Mouse (Mus musculus): ENCODE measurements around the gene Dnah7a.
A peak's percentile ranks its signal among the peaks of the same experiment; 100 is the strongest.
"Not testable (repeated sequence)": the region's sequence is repeated elsewhere in the genome, so short reads cannot be mapped to it uniquely, and the experiment has no call there.

Dnah7a gene

DNA sequence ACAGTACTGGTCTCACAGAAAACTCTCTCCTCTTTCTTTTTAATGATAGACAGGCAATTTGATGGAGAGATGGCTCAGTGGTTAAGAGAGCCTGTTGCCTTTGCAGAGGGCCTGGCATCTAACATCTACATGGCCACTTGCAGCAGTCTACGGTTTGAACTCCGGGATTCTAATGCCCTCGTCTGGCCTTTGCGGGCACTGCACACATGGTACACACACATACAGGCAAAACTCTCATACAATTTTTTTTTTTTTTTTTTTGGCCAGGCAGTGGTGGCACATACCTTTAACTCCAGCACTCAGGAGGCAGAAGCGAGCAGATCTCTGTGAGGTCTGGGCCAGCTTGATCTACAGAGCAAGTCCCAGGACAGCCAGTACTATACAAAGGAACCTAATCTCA lies 2.4 kb downstream of the Dnah7a start:
- ATAC-seq (ENCODE audit: low TSS enrichment), result no peak

DNA sequence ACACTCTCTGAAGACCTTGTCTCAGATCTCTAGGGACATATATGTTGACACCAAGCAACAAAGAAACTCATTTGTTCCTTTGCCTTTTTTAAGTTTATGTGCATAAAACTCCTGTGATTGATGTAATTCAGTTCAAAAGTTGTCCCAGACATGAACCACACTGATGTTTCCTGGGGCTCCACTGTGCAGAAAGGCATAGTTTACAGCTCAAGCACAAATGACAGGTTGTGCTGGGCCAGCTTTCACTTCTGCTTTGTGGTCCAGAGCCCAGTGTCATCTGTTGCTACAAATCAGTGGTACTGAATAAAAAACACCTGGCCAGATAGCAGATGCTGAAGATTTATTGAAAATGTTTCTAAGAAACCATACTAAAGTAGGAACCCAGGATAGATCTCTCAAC lies 42.3 kb downstream of the Dnah7a start:
- ATAC-seq (ENCODE audit: low TSS enrichment), result not testable (repeated sequence)

DNA sequence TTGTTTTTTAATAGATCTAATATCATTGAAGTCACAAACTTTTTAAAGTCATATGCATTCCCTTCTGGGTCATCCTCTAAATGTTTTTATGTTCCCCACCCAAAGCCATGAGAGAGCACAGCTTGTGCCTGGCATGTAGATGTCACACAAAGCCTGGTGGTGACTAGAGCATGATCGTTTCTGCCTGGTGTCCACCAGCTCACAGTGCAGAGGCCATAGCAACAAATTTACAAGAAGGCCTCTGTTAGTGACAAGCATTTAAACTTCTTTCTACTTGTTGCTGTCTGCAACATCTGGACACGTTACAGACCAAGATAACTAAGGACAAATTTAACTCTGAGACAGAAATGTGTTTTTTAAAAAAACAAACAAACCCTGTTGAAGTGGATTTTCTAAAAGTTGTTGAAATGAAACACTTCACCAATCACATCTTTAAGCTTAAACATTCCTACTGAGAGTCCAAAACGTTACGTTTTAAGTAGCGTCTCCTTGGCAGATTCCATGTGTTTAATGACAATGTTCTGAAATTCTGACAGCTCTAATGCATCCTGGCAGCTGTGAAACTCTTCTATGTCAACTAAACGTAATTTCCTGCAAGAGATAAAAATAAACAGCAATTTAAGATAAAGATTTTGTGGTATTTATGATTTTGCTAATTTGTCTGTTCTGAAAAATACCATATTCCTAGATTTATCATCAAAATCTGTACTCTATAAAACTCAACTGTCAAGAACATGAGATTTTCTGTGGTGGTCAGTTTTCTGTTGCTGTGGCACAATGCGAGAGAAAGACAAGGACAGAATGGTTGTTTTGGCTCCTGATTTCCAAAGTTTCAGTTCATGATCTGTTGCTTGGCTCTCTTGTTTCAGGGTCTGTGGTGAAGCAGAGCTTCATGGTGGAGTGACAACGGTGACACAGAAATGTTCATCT lies 66.5 kb downstream of the Dnah7a start:
- no peak for ATAC-seq (ENCODE audit: low TSS enrichment)

DNA sequence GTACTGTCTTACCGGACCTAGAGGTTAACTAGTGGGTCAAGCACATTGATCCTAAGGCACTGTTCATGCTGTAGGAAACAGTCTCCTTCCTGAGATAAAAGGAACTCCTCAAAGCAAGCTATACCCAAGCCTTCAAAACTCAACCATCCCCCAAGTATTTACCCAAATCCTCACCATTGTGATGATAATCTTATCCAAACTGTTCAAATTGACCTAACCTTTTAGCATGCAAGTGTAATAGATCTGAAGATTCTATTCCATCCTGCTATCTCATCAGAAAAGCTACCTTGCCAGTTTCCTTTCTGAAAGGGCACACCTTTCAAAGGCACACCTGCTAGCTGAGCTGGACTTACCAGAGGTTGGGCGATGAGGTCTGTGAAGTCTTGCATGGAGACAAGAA lies 70.9 kb downstream of the Dnah7a start:
- ATAC-seq (ENCODE audit: low TSS enrichment), result not testable (repeated sequence)

DNA sequence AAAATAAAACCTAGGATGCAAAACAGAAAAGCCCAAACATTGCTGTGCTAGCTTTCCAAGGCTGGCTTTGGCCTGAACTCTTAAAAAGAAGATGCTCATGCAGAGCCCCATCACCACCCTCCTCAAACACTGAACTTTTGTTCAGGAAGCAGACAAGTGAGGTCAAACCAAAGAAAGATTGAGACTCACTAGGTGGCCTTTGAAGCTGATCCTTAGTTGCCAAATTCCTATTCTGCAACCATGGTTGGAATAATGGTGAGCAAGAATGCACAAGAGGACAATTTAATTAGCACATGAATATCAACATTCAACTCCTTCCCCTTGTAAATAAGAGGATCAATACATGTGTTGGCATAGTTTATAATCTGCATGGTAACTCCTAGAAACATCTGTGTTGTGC lies 74.5 kb downstream of the Dnah7a start:
- not testable (repeated sequence) for ATAC-seq (ENCODE audit: low TSS enrichment)

DNA sequence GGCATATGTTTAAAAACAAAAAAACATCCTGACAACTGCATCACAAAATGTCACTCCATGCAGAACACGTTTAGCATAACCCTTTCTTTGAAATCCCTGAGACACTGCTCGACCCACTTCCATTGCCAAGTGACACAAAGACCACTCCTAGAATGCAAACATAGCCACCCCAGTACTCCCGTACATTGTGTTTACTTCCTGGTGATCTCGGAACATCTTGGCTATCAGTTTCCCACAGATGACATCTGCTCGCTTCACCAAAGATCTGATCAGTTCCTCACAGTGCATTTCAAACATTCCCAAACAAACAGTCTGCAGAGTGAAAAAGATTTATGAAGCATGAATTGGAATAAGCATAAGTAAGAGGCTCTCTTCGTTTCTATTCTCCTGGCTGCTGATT lies 76.6 kb downstream of the Dnah7a start:
- no peak for ATAC-seq (ENCODE audit: low TSS enrichment)

DNA sequence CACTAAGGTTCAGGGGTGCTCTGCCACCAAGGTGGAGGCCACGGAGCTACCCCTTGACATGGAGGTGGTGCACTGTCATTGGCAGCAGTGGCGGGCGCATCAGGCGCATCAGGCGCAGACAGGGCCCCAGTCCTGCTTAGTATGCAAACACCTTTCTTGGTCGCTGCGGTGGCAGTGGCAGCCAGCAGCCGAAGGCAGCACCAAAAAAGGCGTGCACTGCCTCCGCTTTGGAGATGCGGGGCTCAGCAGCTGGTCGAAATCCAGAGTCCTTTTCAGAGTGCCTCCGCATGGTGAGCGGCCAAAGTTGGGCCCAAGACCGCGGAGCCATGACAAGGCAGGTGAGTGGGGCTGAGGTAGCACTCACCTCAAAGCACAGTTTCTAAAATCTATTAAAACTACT lies 93.1 kb downstream of the Dnah7a start:
- no peak for ATAC-seq (ENCODE audit: low TSS enrichment)

DNA sequence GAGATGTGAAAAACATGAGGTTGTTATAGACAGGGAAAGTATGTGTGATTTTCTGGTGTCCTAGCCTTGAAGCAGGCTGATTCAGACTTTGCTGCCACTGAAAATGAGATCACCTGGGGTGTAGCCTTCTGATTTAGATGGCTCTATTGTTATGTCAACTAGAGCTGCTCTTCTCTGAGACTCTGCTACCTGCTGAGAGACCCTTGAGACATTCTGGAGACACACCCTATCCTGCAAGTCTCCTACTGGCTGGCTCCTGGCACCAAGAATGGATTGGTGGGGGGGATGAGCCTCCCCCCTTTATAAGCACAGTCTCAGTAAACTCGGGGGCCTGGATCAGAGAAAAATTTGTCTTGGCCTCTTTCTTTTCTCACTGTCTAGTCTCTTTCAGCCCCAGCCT lies 125.3 kb downstream of the Dnah7a start:
- ATAC-seq (ENCODE audit: low TSS enrichment), result not testable (repeated sequence)

DNA sequence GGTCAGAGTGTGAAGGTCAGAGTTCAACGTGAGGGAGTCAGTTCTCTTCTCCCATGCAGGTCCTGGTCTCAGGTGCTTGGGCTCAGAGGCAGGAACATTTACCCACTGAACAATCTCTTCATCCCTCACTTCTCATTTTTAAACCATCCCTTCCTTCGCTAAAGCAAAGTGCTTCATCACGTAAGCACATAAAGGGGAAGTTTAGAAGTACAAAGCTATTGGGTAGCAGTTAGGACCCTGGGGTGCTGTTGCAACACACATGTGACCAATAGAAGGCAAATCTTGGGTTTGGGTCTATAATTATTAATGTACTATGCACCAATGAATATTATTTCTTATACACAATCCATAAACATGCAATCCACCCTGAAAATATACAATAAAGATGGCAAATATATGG lies 148.7 kb downstream of the Dnah7a start:
- ATAC-seq (ENCODE audit: low TSS enrichment), result not testable (repeated sequence)

DNA sequence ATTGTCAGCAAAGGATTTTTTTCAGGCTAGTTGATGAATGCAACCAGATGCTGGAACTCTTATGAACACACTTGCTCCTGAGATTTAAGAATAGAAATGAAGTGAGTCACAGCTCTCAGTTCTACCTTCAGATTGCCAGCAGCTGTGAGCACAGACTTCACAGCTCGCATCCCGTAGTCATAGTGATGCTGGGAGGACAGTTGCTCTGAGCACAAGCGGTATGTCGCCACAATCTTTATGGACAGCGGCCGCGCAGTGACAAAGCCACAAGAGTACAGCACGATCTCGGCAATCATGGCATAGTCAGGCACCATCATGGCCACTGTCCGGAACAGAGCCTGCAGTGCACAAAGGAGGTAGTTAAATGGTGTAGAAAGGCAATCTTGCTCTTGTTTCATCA lies 159.6 kb downstream of the Dnah7a start:
- ATAC-seq (ENCODE audit: low TSS enrichment), result peak; percentile 100

DNA sequence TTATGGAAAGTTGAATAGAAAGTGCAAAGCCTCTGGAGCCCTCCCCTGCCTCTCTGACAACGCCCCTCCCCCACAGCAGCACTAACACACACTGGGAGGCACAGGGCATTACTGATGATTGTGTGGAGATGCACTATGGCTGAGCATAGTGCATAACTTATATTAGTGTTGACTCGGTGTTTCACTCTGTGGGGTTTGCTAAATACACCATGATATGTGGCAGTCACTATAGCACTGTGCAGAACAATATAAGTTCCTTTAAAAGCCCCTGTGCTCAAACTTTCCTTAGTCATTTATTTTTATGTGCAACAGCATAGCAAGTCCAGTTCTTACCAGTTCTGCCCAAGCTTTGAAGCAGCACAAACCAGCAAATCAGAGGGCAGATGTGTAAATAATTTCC lies 168.2 kb downstream of the Dnah7a start:
- ATAC-seq (ENCODE audit: low TSS enrichment), result not testable (repeated sequence)

DNA sequence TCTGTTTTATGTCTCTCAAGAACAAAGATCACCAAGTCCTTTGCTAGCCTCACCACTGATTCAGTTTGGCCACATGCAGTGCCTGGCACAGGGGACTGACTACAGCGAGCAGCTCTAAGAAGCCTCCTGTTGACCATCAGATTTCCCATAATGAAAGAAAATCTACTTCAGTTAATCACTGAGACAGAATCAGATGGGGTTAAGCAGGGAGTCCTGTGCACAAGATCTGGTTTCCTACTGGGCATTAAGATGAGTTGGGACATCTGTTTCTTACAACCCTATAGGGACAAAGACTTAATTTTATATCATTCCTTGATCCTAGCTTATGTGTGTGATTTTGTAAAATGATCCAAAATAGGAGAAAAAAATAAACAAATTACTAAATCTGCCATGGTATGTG lies 171.8 kb downstream of the Dnah7a start:
- ATAC-seq (ENCODE audit: low TSS enrichment), result not testable (repeated sequence)

DNA sequence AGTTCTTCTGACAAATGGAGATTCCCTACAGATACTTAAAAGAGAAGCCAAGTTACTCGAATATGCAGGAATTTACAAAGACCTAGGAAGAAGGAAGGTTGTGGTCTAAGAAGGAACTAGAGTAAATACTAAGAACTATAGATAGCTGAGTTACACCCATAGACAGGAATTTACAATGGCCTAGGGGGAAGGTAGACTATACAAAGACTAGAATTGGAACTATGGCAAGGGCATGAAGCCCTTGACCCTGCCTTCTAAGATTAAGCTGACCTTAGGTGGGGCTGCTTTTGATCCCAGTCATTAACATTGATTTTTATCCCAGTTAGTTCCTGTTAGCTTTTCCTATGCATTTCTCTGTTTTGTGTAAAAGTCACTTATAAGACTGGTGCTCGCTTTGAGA lies 180.6 kb downstream of the Dnah7a start:
- not testable (repeated sequence) for ATAC-seq (ENCODE audit: low TSS enrichment)

DNA sequence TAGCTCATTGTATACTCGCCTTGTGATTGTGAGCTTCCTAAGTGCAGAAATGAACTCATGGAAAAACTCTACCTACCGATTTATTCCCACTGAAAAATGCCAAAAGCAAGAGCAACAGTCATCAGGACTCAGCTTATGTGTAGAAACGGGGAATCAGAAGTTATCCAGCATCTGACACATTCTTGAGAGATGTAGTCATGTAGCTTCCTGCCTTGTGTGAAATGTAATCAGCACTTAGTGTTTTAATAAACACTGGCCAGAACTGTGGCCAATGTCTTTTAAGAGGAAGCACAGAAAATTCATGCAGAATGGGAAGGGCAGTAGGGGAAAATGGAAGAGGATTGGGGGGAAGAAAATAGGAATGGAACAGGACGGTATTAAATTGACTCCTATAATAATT lies 232.9 kb downstream of the Dnah7a start:
- ATAC-seq (ENCODE audit: low TSS enrichment), result no peak

DNA sequence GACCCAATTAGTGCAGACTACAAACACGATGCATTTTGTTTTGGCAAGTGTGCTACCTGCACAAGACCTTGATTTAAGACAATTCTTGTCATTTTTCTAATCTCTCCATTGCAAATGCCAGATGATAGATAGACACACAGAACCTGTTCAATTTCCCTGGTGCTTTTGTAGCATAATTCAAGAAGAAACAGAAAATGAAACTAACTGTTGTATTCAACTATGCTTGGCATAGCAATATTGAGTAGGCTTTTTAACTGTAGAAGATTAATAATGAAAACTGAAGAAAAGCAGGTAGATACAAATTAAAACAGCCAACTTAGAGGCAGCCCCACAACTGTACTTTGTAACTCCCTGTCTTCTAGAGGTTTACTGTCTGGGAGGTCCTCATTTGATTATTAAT lies 234.5 kb downstream of the Dnah7a start:
- ATAC-seq (ENCODE audit: low TSS enrichment), result not testable (repeated sequence)

DNA sequence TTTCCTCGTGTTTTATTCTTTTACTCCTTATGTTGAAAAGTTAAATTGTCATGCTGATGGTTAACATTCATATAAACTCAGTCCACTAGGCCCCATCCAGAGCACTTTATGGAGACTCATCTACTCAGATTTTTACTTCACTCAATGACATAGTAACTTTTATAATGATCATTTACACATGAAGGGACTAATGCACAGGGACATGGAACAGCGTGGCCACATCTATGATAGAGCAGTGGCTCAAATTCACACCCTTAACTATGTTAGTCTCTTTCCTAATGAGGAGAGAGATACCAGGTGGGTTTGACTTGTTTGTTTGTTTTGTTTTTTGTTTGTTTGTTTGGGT lies 239.3 kb downstream of the Dnah7a start:
- no peak for ATAC-seq (ENCODE audit: low TSS enrichment)

DNA sequence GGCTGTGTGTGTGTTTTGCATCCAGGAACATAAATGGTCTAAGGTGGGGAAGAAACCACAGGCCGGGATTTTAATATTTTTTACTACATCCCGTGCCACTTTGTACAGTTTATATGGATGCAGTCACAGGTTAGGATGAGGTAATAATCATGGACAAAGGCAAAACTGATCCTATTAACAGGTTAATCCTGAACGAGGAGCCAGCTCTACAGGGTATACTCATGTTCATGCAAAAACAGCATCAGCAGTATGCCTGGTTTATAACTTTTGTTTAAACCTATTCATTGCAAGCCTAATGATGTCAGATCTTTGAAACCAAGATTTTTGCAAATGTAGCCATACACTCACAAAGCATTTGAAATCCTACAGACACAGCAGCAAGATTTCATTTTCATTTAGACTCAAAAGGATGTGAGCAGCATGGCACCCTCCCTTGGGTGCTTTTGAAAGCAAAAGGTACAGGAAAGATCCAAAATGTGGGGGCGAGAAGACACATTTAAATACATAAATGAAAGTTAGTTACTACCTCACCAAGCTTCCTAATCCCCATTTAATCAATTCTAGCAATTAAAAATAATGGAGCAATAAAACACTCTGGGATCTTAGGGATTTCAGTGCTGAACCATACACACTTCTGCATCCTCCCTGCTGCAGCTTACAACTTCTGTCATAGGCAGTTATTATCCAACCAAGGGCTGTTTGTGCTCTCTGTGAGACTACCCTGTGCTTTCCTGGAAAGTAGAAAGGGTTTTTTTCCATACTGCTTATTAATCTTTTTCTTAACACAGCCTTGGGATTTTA lies 239.9 kb downstream of the Dnah7a start:
- ATAC-seq (ENCODE audit: low TSS enrichment), result not testable (repeated sequence)

DNA sequence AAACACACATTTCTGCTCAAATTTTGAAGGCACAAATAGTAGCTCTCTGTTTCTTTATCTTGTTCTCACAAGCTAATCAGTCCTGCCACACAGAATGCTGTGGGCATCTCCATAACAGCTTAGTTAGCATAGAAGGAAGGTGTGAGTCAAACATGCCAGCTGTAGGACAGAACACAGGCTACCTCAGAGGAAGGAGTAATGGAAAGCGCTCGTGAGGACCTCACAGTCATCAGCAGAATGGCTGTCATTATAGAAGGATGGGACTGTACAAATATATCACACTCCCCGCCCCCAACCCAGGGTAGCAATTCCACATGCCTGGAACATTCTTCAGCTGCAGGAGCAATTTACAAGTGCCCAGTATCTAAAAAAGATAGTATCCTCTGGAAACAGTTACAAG lies 267.4 kb downstream of the Dnah7a start:
- ATAC-seq (ENCODE audit: low TSS enrichment), result peak; percentile 83

DNA sequence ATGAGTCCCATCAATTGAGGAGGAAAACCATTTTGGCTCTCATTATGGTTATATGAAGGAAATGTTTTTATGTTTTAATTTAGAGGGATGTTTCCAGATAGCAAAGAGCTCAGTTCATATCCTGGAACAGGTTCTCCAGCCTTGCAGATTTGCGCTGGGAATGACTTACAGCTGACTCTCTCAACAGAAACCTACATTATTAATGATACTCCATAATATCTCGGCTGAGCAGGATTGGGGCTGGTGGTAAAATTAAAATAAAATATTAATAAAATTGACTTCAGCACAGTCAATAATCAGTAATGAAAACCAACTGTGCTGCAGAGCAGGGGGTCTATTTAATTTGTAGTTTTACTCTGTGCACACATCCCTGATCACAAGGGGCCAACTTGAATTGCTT lies 274.2 kb downstream of the Dnah7a start:
- not testable (repeated sequence) for ATAC-seq (ENCODE audit: low TSS enrichment)

DNA sequence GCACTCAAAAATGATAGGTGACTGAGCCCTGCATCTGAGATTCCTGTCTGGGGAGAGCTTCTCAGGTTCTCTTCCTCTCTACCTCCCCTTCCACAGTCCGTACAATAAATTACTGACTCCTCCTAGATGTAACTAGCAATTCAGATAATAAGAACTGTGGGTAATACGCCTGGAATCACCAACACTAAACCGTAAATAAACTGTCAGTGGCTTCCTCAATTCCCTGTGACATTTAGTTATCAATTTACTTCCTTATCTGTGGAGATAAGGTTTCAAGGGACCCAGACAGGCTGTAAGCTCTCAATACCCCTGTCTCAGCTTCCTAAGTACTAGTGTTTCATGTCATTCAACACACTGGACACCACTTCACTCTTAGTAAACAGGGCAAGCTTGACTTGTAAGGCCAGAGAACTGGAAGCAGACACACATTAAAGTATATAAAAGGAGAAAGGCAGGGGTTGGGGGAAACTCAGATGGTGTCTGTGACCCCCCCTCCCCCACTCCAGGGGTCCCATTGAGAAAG lies 300.7 kb downstream of the Dnah7a start:
- no peak for ATAC-seq (ENCODE audit: low TSS enrichment)

DNA sequence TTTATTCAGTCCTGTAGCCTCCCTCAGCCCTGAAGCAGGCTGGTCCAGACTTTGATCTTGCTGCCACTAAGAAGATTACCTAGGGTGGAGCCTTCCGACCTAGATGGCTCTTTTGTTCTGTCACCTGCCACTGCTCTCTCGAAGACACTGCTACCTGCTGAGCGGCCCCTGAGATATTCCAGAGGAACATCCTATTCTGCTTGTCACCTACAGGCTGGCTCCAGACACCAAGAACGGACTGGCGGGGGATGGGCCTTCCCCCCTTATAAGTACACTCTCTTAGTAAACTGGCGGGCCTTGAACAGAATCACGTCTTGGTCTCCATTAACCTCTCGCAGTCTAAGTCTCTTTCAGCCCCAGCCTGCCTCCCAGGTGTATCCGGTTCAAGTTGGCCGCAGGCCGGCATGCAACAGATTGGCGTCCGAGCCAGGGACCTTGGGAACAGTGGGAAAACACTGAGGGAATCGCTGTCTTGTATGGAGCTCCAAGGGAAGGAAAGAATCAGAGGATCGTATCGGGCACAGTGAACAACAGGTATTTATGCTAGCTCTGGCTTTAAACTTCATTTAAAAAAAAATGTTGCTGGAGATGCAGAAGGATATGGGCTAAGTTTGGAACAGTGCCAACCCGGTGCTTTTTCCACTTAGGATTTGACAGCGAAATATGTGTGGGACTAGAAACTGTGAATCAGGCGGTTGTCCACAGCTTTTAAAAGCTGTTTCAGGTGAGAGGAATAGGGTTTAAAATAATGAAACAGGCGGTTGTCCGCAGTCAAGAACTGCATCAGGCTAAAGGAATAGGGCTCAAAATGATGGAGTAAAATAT lies 312.4 kb downstream of the Dnah7a start:
- not testable (repeated sequence) for ATAC-seq (ENCODE audit: low TSS enrichment)

DNA sequence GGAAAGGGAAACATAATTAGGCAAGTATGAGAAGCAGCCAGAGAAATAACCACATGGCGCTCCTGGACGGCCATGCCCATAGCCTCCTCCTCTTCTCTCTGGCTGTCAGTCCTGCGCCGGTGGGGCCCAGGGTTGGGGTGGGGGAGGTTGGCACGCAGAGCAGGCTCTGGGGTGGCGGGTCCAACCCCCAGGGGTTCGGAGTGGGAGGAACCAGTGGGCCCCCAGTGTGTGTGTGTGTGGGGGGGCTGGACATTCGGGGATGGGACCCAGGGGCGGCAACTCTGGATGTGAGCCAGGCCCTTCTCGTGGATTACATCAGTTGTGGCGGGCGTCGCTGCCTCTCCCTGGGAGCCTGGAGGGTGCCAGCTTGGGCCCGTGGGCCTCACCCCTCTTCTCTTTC lies 317.8 kb downstream of the Dnah7a start:
- ATAC-seq (ENCODE audit: low TSS enrichment), result no peak

All from frontal cortex, adult (tissue).